Mouse (Mus musculus) B cell, adult 2 months (primary cell): ENCODE results near the gene Gpr162.
"Not testable (repeated sequence)": the region's sequence is repeated elsewhere in the genome, so short reads cannot be mapped to it uniquely, and the experiment has no call there.

Source experiments
- DNase-seq, 2 experiments: peaks; one replicate each; pipeline ENCODE4 v3.0.0; 2022

The Gpr162 gene

GRCm38 (mm10) chr6:124810566-124811402, 53.0 kb downstream of the Gpr162 start:
- not testable (repeated sequence) for DNase-seq

GRCm38 (mm10) chr6:124809775-124810538, 53.8 kb downstream of the Gpr162 start:
- DNase-seq, result no peak

DNA sequence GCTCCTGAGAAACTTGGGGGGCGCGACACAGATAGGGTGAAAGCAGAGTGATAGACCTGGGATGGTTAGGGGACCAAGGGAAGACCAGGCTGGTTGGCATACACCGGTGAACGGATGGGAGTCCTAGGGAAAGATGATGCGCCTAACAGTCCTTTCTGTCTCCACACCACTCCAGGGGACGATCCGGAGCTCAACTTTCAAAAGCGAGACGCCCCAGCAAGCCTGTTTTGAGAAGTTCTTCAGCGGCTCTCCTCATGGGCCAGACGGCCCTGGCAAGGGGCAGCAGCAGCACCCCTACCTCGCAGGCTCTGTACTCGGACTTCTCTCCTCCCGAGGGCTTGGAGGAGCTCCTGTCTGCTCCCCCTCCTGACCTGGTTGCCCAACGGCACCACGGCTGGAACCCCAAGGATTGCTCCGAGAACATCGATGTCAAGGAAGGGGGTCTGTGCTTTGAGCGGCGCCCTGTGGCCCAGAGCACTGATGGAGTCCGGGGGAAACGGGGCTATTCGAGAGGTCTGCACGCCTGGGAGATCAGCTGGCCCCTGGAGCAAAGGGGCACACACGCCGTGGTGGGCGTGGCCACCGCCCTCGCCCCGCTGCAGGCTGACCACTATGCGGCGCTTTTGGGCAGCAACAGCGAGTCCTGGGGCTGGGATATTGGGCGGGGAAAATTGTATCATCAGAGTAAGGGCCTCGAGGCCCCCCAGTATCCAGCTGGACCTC, 54.6 kb downstream of the Gpr162 start:
- peak; percentile 67 to 70 for DNase-seq
